Mouse (Mus musculus): ENCODE data around the gene Rap1gap2. TPM values are rescaled to one million over a fixed set of nuclear protein-coding genes. Genes with fewer than 3 reads are reported as not detected.

The Rap1gap2 gene
- 10 to 100 TPM in 2 of 4 experiments, 1 to 10 TPM in 2; 8.2 to 19.6 (median 12.7) TPM for total RNA-seq (2022)

DNA sequence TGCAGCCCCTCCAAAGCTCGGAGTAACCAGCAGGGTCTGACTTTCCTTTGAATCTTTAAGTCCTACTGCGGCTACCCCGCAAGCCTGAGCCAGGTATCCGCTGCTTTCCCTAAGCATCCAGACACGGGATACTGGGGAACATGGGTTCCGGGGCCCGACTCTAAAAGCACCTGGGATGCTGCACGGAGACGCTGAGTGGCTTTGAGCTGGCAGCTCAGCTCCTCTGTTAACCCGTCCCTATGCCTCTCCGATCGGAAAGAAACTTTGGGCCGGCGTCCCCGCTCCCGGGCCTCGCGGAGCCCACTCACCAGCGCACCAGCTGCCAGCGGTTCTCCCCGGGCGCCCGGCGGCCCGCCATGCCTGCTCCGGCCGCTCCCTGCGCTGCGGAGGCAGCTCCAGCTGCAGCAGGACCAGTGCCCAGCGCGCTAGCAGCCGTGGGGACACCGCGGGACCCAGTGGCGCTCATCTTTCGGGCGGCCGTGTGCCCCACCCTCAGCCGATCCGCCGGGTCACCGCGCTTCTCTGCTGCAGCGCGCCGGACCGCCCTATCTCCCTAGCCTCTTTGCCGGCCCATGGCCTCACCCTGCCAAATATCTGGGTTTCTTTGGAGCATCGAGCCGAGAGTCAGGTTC, at the start of gene Rap1gap2:
TSS of gene Rap1gap2 (minus strand) at position 371 of the 632 bp plus-strand sequence.
- DNase-seq: no peak

DNA sequence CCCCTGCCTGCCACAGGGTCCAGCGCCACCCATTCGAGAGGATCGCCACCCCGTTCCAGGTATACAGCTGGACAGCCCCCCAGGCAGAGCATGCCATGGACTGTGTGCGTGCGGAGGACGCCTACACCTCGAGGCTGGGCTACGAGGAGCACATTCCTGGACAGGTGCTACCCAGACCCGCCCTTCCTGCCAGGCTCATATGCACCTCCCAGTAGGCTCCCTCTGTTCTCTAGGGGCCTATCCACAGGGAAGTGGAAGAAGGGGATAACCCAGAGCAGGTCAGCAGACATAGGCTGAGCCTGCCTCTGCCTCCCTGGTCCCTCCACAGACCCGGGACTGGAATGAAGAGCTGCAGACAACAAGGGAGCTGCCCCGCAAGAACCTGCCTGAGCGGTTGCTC, 49.6 kb upstream of the Rap1gap2 start:
- no peak for DNase-seq

DNA sequence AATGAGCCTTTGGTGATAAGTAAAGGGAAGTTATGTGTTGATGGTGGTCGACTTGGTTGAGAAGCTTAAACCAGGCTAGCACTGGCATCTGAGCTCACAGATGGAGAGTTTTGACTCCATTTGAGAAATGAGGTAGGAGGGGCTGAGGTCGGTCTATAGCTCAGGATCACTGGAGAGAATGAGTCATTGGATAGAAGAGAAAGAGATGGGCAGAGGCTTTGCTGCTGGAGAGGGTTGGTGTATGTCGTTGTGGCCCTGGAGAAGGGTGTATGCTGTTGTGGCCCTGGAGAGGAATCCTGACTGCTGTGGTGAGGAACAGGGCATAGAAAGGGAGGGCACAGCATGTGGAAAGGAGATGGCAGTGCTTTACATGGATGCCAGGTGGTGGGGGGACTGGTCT, 45.2 kb upstream of the Rap1gap2 start:
- DNase-seq: peak; percentile 66

DNA sequence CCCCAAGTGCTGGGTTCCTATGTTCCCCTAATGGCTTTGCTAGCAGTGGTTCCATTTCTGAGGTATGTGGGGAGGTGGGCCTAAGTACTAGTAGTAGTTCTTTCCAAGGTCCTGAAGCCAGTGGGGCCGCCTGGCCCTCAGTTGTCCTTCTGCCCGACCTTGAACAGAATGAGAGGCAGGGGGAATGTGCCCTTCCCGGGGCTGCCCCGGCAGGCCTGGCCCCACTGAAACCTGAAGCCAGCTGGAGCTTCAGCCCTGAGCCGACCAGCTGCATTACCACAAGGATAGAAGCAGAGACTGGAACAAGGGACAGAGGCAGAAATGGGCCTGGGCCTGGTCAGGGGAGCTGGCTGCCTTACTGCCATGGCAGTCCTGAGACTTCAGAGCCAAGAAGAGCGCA, 42.7 kb upstream of the Rap1gap2 start:
- peak; percentile 70 for DNase-seq

DNA sequence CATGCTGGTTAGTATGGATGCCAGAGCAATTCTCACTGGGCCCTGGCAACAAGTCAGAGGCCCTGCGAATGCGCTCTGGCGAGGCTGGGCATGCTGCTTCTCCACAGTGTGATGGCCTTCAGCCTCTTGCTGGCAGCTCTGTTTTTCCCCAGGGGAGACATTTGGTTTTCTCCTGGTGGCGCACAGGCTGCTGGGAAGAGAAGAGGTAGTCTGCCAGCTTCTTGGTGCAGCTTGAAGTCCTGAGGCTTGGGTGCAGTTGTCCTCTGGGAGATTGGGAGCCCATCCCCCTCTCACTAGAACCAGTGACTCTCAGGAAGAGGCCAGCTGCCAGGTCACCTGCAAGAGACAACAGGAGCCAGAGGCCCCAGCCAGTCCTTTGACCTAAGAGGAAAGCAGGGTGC, 42.1 kb upstream of the Rap1gap2 start:
- peak; percentile 68 for DNase-seq

DNA sequence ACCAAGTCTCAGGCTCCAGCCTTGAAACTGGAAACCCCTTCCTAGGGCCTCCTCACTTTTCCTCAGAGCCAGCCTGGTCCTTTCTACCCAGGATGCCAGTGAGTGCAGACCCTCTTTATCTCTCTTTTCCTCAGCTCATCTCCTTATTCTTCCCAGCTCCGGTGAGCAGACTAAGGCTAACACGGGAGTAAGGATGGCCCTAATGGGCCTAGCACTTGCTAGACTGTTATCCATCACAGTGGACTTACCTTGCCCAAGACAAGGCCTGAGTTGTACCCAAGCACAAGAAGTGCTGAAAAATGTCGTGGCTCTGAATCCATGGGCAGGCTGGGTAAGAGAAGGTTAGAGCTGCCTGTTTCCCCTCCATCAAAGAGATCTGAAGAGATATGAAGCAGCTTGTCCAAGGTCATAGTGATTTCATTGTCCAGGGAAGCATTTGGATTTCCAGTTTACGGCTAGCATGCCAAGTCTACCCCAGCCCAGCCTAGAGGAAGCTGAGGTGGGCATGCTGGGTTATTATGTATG, 39.9 kb upstream of the Rap1gap2 start:
- DNase-seq: no peak

DNA sequence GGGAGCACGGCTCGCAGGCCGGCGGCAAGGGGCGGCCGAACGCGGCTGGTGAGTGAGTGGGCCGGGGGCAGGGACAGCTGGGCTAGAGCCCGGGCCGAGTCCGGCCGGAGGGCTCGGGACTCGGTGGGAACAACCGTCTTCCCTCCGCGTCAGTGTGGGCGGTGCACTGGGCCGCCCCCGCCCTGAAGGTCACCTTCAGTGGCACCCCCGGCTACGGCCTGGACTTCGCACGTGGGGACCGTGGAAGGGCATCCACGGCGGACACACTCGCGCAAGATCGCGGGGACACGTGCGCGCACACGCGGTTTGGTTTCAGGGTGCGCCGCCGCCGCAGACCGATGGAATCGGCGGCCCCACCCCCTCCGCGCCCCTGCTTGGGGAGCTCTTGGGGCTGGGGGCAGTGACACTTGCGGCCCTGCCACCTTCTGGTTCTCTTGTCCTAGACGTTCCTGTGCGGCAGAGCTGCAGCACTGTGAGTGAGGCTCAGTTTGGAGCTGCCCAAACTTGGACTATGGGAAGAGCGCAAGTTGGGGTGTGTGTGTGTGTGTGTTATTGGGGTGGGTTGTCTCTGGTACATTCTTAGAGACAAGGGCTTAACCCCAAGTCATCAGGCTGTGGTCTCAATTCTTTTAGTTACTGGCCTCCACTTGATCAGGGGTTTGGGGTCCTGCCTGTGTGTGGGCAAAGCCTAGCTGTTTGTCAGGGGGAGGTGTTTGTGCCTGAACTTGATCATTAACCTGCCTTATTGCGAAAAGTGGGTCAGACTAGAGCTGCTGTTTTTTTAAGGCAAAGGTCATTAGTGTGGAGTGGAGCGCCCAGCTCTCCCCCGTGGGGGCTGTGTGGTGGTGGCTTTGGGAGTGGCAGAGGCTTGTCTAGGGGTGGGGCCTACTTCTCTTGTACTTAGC, 39.2 kb upstream of the Rap1gap2 start:
- DNase-seq: peak; percentile 70

DNA sequence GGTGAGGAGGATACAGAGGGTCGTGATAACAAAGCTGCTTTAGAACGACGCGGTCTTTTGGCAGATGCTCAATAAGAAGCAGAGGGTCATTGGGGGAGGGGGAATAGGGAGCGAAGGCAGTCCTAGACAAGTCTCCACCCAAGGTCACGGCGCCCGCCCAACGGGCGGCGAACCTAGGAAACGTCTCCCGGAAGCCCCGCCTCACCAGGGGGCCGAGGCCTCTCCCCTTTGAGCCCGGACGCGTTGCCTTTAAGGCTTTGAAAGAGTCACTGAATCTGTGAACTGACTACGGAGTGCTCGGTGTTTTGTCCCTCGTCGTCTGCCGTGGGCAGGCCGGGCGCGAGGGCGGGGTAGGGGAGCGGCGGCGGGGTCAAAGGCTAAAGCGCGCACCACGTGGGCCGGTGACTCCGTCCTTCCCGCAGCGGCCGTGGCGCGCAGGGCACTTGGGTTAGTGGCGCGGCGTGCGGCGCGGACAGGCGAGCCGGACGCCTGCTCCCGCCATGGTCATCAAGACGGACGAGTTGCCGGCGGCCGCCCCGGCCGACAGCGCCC, 38.5 kb upstream of the Rap1gap2 start, which contains the start of gene Cluh:
TSS of gene Cluh (plus strand) at position 401 of the 552 bp plus-strand sequence.
- DNase-seq: peak; percentile 98

DNA sequence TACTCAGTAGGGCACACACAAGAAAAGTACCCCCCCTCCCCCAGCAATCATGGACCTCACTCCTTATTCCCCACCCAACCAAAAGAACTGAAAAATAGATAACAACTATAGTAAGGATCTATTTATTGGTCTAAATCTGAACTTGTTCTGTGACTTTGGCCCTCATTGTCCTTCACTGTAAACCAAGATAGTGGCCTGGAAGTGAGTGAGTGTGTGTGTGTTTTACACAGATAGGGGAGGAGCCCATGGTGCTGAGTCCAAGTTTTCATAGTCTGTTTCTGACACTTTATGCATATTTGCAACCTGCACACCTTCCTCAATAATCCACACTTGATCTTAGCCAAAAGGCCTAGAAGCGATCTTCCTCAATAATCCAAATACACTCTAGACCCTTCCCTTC, 38.0 kb upstream of the Rap1gap2 start:
- DNase-seq: no peak

DNA sequence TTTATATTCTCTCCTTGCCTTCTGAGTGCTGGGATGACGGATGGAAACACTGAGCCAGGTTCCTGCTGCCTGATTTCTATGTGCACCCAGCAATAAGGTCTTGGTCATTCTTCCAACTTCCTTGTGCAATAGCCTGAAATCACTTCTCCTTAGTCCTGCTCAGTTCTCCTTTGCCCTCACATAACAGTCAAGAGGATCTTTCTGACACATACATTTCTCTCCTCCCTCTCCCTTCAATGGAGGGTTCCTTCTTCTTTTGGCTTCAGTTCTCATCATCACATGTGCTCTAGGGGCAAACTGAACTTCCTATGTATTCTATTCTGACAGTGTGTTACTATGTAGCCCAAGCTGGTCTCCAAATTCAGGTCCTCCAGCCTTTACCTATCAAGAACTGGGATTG, 37.3 kb upstream of the Rap1gap2 start:
- DNase-seq: no peak

DNA sequence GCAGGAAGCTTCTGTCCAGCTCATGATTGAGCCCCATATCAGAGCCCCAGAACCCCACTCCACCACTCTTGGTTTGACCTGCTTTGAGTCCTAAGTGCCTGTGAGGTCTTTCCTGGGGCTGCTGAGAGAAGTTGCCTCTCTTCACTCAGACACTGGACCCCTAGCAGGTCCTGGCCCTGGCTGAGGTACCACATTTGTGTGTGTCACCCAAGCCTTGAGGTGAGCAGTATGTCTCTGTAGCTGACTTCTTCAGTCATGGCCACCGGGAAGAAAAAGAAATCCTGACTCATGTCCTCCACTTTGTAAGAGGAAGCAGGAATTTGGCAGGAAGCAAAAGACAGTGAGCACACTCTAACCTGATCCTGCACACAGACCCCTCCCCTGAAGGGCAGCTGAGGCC, 28.9 kb upstream of the Rap1gap2 start:
- no peak for DNase-seq

DNA sequence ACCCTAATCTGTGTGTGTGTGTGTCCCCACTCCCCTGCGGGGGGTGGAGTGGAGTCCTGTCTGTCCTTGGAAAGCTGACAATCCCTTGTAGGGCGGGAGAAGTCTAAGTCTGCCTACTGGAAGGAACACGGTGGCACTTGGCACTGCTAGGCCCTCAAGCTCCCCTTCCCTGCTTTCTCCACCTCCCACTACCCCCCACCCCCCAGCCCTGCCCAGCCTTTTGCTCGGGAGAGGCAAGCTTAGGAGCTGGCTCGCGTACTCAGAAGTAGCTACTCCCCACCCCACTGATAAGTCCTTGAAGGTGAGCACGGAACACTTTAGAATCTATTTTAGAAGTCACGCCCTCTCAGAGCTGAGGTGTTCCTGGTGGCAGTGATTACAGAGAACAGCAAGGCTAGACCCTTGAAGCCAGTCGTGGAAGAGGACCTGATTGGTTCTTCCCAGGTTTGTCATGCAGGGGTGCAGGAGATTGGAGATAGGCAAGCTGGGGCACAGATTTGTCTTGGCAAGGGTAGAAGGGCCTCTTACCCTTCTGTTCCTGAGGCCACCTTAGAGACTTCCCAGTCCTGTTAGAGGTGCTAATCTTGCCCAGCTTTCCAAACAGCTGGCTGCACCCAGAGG, 28.2 kb upstream of the Rap1gap2 start:
- no peak for DNase-seq

DNA sequence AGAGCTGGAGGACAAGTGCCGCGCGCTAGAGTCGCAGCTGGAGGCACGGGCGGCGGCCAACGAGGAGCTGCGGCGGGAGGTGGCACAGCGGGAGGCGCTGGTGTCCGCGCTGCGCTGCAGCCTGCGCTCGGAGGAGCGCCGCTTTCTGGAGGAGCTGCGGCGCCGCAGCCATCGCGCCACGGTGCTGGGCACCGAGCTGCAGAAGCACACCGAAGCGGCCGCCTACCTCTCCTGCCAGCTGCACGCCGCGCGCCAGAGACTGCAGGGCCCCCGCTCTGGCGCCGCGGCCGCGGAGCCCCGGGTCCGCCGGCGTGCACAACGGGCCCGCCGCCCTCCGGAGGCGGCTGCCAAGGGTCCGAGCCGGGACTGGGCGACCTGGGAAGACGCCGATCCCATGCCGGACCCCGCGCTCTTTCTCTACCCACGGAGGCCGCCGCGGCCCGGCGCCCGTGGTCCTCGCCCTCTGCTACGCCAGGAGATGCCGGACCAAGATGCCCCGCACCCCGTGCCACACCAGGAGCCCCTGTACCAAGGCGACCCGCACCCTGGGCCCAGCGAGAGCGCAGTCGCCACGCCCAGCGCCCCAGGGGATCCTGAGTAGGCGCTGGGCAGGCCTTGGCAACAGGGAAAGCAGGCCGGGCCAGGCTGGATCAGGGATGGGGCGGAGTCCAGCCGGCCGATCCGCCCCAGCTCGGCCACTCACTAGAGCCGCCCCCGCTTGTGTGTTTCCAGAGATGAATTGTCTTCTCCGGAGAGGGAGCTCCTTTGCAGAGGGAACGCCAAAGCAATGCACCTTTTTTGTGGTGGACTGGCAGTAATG, 27.5 kb upstream of the Rap1gap2 start:
- peak; percentile 84 for DNase-seq

DNA sequence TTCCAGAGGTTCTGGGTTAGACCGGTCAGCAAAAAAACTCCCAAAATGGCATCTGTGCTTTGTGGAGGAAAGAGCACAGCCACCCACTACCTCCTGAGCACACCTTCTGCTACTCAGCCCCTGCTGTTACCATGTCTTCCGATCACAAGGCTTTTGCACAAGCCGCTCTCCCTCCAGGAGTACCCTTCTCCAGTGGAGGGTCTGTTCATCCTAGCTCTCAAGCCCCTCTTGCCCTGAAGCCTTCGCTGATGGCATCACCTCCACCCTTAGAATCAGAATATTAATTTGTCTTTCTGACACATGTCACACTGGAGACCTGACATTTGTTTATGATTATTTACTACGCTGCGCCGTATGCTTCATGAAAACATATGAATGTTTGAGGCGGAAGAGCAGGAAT, 26.8 kb upstream of the Rap1gap2 start:
- no peak for DNase-seq

DNA sequence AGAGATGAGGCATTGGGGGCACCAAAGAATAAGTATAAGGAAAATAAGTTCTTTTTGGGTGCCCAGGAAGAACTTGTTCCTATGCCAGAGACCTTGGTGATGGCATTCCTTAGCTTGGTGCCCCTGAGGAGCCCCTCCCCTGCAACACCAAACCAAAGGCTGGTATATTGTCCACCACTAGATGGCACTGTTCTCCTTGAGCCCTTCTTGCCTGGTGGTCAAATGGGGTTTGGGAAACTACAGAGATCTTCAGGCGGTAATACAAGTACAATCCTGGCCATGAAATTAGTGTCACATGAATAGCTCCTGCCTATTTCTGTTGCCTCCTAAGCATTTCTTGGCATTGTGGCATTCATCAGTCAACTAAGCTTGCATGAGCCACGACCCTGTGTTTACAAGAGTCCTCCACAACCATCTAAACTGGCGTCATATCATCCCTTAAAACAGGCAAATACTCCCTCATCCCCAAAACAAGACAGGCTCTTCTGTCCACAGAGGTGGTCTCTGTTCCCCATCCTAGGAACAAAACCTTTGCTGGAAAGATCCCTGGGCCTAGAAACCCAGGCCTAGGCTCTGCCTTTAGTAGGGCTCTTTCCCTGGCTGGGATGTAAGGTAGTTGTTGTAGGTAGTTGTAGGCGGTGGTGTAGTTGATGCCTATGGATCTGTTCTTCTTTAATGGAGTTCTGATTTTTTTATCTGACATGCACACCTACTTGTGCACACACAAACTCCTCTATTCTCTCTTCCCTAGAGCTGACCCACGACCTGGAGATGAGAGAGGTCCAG, 24.0 kb upstream of the Rap1gap2 start:
- no peak for DNase-seq

DNA sequence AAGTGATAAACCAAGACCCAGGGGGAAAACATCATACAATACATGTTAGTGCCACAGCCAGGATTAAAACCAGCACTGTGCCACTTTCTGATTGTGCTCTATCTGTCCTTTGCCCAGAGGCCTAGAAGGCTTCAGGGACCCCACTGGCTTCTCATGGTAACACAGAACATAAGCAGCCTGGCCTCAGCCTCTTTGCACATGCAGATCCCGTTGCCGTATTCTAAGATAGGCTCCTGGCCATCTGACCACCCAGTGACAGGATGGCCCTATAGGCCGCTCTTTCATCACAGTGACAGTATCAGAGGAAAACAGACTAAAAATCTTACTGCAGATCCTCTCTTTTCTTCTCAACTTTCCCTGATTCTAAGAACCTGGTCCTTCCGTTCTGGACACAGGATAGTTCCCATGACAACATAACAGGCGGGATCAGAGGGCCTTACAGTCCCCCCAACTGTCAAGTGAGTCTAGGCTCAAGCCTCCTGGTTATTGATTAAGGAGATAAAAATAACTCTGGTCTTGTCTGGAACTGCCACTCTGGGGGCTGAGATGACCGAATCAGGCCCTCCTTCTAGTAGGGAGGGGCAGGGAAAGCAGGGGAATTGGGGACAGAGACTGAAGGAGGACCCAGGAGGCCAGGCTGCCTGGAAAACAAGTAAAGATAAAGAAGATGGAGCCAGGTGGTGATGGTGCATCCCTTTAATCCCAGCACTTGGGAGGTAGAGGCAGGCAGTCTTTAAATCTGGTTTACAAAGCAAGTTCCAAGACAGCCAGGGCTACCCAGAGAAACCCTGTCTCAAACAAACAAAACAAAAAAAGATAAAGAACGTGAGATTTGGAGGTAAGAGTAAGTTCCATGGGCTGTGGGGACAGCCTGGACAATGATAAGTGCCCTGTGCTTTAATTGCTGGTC, 21.4 kb upstream of the Rap1gap2 start:
- DNase-seq: no peak

DNA sequence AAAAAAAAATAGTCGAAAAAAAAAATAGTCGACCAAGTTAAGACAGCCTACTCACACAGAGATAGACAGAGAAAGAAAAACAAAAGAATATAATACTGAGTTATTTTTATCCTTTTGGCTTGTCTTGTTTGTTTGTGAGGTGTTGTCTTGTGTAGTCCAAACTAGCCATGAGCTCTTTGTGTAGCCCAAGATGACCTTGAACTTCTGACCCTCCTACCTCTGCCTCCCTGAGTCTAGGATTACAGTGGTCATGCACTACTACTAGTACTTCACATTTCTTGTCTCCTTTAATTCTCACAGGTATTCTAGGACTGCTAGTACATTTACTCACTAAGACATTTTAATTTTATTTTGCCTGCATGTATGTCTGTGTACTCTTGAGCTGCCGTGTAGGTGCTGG, 16.8 kb upstream of the Rap1gap2 start:
- DNase-seq: no peak

DNA sequence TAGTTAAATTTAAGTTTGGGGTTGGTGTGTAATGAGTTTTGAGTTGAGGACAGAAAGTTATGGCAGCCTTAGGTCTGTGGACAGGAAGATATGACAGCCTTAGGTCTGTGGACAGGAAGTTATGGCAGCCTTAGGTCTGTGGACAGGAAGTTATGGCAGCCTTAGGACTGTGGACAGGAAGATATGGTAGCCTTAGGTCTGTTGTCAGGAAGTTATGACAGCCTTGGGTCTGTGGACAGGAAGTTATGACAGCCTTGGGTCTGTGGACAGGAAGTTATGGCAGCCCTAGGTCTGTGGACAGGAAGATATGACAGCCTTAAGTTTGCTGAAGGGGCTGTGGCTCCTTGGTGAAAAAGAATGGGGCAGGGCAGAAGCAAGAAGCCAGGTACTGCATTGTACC, 14.6 kb upstream of the Rap1gap2 start:
- no peak for DNase-seq

DNA sequence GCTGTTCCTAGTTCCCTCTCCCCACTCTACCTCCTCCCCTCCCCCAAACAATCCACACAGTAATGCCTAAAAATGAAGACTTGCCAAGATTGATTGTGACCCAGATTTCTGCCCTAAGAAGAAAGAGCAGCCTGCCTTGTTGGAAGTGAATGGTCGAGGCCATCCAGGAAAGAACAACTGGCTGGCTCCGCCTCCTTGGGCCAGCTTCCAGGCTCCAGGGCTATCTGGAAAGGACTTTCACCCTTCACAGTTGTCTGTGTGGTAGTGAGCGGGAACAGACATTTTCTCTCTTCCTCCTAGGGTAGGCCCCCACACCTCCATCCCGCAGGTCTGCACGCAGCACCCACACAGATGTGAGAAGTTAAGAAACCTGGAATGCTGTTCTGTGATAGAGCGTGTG, 13.0 kb upstream of the Rap1gap2 start:
- peak; percentile 45 for DNase-seq
